Mouse (Mus musculus) kidney, embryonic 14.5 days (tissue): ENCODE results near the gene Cuta. TPM values are rescaled to one million over a fixed set of nuclear protein-coding genes. Genes with fewer than 3 reads are reported as not detected.
"Not testable (repeated sequence)": the region's sequence is repeated elsewhere in the genome, so short reads cannot be mapped to it uniquely, and the experiment has no call there.

Experiments
- ATAC-seq: fragments of 200-750 bp; cut with Nextera tagmentation; 2 replicates; pipeline ENCODE4 v1.8.0; 2017; ENCODE audit warnings: moderate number of reproducible peaks, mild to moderate bottlenecking, moderate TSS enrichment, moderate library complexity; ENCODE audit not compliant: low FRiP score, low TSS enrichment
- H3K27ac ChIP-seq: fragments of 300-500 bp; sonication (generic); 2 replicates; pipeline ENCODE4 v1.5.1; 2014; ENCODE audit warnings: low read depth, mild to moderate bottlenecking, low read length, moderate library complexity, mixed read lengths
- H3K27me3 ChIP-seq: fragments of 300-500 bp; sonication (generic); 2 replicates; pipeline ENCODE4 v1.6.1; 2014; ENCODE audit warnings: mild to moderate bottlenecking, low read length; ENCODE audit not compliant: control insufficient read depth, insufficient read depth
- H3K36me3 ChIP-seq: fragments of 300-500 bp; sonication (generic); 2 replicates; pipeline ENCODE4 v1.6.1; 2014; ENCODE audit warnings: low read length, mixed read lengths; ENCODE audit not compliant: control insufficient read depth, insufficient read depth
- H3K4me1 ChIP-seq: fragments of 300-500 bp; sonication (generic); 2 replicates; pipeline ENCODE4 v1.6.1; 2014; ENCODE audit warnings: low read length, mixed read lengths; ENCODE audit not compliant: control insufficient read depth, insufficient read depth
- H3K4me2 ChIP-seq: fragments of 300-500 bp; sonication (generic); replicated peaks from 2 replicates; pipeline ENCODE4 v1.6.1; 2014; ENCODE audit warnings: low read depth, mild to moderate bottlenecking, low read length
- H3K4me3 ChIP-seq: fragments of 300-500 bp; sonication (generic); 2 replicates; pipeline ENCODE4 v1.5.1; 2014; ENCODE audit warnings: mild to moderate bottlenecking, low read length
- H3K9ac ChIP-seq: fragments of 300-500 bp; sonication (generic); 2 replicates; pipeline ENCODE4 v1.6.1; 2014; ENCODE audit warnings: low read depth, mild to moderate bottlenecking, low read length, moderate library complexity
- H3K9me3 ChIP-seq: fragments of 300-500 bp; sonication (generic); 2 replicates; pipeline ENCODE4 v1.6.1; 2016; ENCODE audit warnings: low read length; ENCODE audit not compliant: control insufficient read depth
- WGBS: fragments of 180-500 bp; shearing (Covaris S2); extraction: QIAGEN DNeasy Blood & Tissue Kit; methylation state at CpG from one replicate; pipeline ENCODE4 v1.1.7; 2014; 5-methylcytosine and 5-hydroxymethylcytosine counted together
- polyA plus RNA-seq: library from polyadenylated mRNA; unstranded; fragments of >200 nt; fragmentation: Nextera tagmentation; extraction: Ambion mirVana; gene quantifications from 2 replicates; pipeline ENCODE4 v1.2.1, GENCODE M21; 2014

Gene Cuta
- polyA plus RNA-seq, 1 experiment from 2014 or later = 182 TPM

- peak overlapping the region; percentile 94 for H3K4me2 ChIP-seq
- no peaks in the 10 kb centered on the region for H3K9me3 ChIP-seq
- H3K27me3 ChIP-seq = no peaks in the 10 kb centered on the region
- H3K4me1 ChIP-seq = peaks cover 20% of the 10 kb centered on the region
- no peak for ATAC-seq
- H3K36me3 ChIP-seq = peaks cover 46% of the 10 kb centered on the region
- peak overlapping the region; percentile 70 for H3K4me3 ChIP-seq
- peak overlapping the region; percentile 71; the same call in 1 of the 2 replicates for H3K9ac ChIP-seq
- 80% methylated on average over 16 of the region's 16 CpGs for WGBS
- no peak overlapping the region; the same call in 1 of the 2 replicates for H3K27ac ChIP-seq
These were observed 5.2 kb downstream of the Cuta start for GRCm38 (mm10) chr17:26933885-26934827.

- H3K27me3 ChIP-seq = no peaks in the 10 kb centered on the region
- 5% methylated on average over 13 of the region's 13 CpGs for WGBS
- H3K4me2 ChIP-seq = peak overlapping the region; percentile 94
- H3K9me3 ChIP-seq = no peaks in the 10 kb centered on the region
- H3K4me3 ChIP-seq = peak overlapping the region; percentile 70
- H3K4me1 ChIP-seq = peaks cover 19% of the 10 kb centered on the region
- H3K9ac ChIP-seq = peak overlapping the region; percentile 71
- peaks cover 50% of the 10 kb centered on the region for H3K36me3 ChIP-seq
- peak; percentile 21 for ATAC-seq
- H3K27ac ChIP-seq = peak overlapping the region; percentile 86
These were observed 6.0 kb downstream of the Cuta start for GRCm38 (mm10) chr17:26933419-26933818.

- H3K4me3 ChIP-seq = peak within 1 kb of the TSS; percentile 70
- peak within 1 kb of the TSS; percentile 86 for H3K27ac ChIP-seq
- H3K4me1 ChIP-seq = peaks cover 14% of the 10 kb centered on the region
- peak within 1 kb of the TSS; percentile 94 for H3K4me2 ChIP-seq
- H3K9me3 ChIP-seq = no peaks in the 10 kb centered on the region
- 0% methylated on average over 43 of the region's 43 CpGs for WGBS
- peak within 1 kb of the TSS; percentile 71 for H3K9ac ChIP-seq
- no peaks in the 10 kb centered on the region for H3K27me3 ChIP-seq
- ATAC-seq = peak; percentile 88
- peaks cover 50% of the 10 kb centered on the region for H3K36me3 ChIP-seq
These were observed 6.5 kb downstream of the Cuta start, which contains the start of gene Phf1 for GRCm38 (mm10) chr17:26932839-26933398. Gene Phf1 (plus strand): TSS chr17:26933052.

DNA sequence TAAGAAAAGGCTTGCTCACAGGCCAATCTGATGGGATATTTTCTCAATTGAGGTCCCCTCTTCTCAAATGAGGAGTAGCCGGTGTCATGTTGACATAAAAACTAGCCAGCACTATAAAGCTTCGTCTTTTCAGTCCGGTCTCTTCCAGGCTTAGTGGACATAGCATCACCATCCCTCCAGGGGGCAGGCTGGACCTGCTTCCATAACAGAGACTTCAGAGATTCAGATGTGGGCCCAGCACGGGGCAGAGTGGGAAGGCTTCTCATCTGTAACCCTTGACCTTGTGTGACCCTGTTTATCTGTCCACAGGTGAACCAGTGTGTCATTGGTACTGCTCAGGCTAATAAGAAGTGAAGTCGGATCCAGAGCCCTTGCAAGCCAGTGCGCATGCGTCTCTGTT is 7.6 kb downstream of the Cuta start:
- ATAC-seq = peak; percentile 13; the same call in 1 of the 2 replicates
- Histone ChIP-seq H3K36me3 (peaks cover 52% of the 10 kb centered on the region), H3K4me1 (peaks cover 11% of the 10 kb centered on the region)
- not testable (repeated sequence) for H3K4me3 ChIP-seq, H3K9ac ChIP-seq, H3K27me3 ChIP-seq, H3K9me3 ChIP-seq, H3K4me2 ChIP-seq, H3K27ac ChIP-seq
- WGBS = 65% methylated on average over 7 of the region's 7 CpGs

DNA sequence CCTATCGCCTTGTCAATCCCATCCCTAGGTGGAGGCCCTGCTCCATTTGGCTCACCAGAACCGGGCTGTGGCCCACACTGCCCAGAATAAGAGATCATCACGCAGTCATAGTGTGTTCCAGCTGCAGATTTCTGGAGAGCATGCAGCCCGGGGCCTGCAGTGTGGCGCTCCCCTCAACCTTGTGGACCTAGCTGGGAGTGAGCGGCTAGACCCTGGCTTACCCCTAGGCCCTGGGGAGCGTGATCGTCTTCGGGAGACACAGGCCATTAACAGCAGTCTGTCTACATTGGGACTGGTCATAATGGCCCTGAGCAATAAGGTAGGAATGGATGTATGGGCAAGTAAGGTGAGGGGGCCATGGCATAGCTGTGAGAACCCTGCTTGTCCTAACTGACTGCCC is 14.0 kb downstream of the Cuta start:
- H3K4me2 ChIP-seq, H3K9ac ChIP-seq, ATAC-seq, H3K4me3 ChIP-seq, H3K27ac ChIP-seq, H3K4me1 ChIP-seq, H3K27me3 ChIP-seq, H3K9me3 ChIP-seq: not testable (repeated sequence)
- H3K36me3 ChIP-seq = peaks cover 42% of the 10 kb centered on the region
- WGBS = 95% methylated on average over 9 of the region's 9 CpGs

GRCm38 (mm10) chr17:26922368-26922767 is 17.0 kb downstream of the Cuta start:
- not testable (repeated sequence) for H3K9ac ChIP-seq, H3K4me2 ChIP-seq, H3K9me3 ChIP-seq, H3K4me3 ChIP-seq, H3K4me1 ChIP-seq, H3K27me3 ChIP-seq, ATAC-seq, H3K27ac ChIP-seq
- peaks cover 26% of the 10 kb centered on the region for H3K36me3 ChIP-seq
- 90% methylated on average over 5 of the region's 6 CpGs for WGBS

GRCm38 (mm10) chr17:26919516-26919915 is 19.9 kb downstream of the Cuta start:
- H3K27ac ChIP-seq, H3K4me1 ChIP-seq, H3K9ac ChIP-seq, H3K4me2 ChIP-seq, H3K27me3 ChIP-seq, H3K36me3 ChIP-seq, H3K9me3 ChIP-seq, ATAC-seq, H3K4me3 ChIP-seq: not testable (repeated sequence)
- 83% methylated on average over 2 of the region's 2 CpGs for WGBS

DNA sequence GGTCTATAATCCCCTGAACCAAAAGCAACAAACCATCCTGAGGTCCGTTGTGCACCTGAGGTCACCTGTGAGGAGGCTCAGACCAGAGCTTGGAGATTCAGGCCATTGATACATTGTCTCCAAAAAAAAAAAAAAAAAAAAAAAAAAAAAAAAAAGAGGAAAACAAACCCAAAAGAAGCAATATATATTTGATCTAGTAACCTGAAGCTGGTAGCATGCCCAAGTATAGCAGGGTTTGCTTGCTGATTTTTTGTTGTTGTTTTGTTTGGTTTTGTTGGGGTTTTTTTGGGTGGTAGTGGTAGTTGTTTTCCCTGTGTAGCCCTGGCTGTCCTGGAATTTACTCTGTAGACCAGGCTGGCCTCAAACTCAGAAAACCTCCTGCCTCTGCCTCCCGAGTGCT is 21.0 kb downstream of the Cuta start:
- Histone ChIP-seq H3K9ac (peak overlapping the region; percentile 42; the same call in 1 of the 2 replicates), H3K4me3 (peak overlapping the region; percentile 65; the same call in 1 of the 2 replicates), H3K36me3 (peaks cover 8% of the 10 kb centered on the region; the same call in 1 of the 2 replicates), H3K4me1 (peaks cover 4% of the 10 kb centered on the region; the same call in 1 of the 2 replicates), H3K27me3 (no peaks in the 10 kb centered on the region), H3K27ac (no peak overlapping the region), H3K4me2 (peak overlapping the region; percentile 48), H3K9me3 (no peaks in the 10 kb centered on the region)
- no peak for ATAC-seq
- WGBS = 78% methylated on average over 2 of the region's 2 CpGs

- peak overlapping the region; percentile 48 for H3K4me2 ChIP-seq
- H3K9me3 ChIP-seq, H3K4me1 ChIP-seq, ATAC-seq, H3K27me3 ChIP-seq, H3K36me3 ChIP-seq: not testable (repeated sequence)
- H3K27ac ChIP-seq = 0 out of 2 replicates have a peak overlapping the region, but pooled peaks have one; percentile 67
- WGBS = under 1% methylated on average over 12 of the region's 12 CpGs
- H3K9ac ChIP-seq = peak overlapping the region; percentile 69
- peak overlapping the region; percentile 65 for H3K4me3 ChIP-seq
These were observed 21.8 kb downstream of the Cuta start for GRCm38 (mm10) chr17:26917560-26917959.
